Mouse (Mus musculus): ENCODE measurements around the gene Tmem131l.

DNA sequence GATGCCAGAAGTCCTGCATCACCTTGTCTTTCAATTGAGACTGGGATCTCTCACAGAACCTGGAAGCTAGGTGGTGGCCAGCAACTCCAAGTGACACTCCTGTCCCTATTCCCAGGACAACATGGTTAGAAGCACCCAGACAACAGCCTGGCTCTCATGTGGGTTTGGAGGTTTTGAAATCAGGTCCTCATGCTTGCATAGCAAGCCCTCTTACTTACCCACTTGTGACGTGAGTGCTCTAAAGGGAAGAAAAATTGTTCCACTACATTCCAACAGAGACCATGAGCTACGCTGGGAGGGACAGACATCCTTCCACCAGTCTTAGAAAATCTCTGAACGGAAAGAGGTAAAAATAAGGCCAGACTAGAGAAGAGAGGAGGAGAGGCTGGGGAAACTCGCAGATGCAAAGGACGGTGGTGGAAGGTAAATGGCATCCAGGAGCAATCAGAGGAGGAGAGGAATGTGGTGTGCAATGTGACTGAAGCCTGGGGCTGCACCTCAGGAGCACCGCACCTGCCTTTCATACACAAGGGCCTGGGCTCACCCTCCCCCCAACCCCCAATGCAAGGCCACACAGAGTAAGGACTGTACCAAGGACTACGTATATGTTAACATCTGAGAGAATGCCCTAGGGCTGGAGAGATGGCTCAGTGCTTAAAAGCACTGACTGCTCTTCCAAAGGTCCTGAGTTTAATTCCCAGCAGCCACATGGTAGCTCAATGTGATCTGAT lies 80.9 kb downstream of the Tmem131l start:
- TF ChIP-seq CTCF (conservative IDR thresholded peaks at IDR 0.05; ENCODE audit: insufficient read depth, insufficient read length, low read depth, low read length) (no peak), POLR2A (IDR thresholded peaks at IDR 0.05; ENCODE audit: low read depth, low read length) (no peak)
